Mouse (Mus musculus) stomach, embryonic 14.5 days (tissue): ENCODE measurements at regions not wholly inside any gene's neighbourhood (a gene's known extent, or its start where the extent isn't known, plus 50 kb on each side); places are given as distances from the start of the nearest gene placed in this dataset.

ENCODE experiments used
- ATAC-seq: fragments of 200-750 bp; cut with Nextera tagmentation; 2 replicates; pipeline ENCODE4 v1.8.0; 2017; ENCODE audit warnings: low read depth, moderate TSS enrichment; ENCODE audit not compliant: insufficient number of reproducible peaks, insufficient read depth, low FRiP score
- H3K27ac ChIP-seq: fragments of 300-500 bp; sonication (generic); 2 replicates; pipeline ENCODE4 v1.5.1; 2014; ENCODE audit warnings: mild to moderate bottlenecking, low read length, moderate library complexity, mixed read lengths
- H3K27me3 ChIP-seq: fragments of 300-500 bp; sonication (generic); 2 replicates; pipeline ENCODE4 v1.6.1; 2014; ENCODE audit warnings: low read length, control low read depth, mixed read lengths; ENCODE audit not compliant: control insufficient read depth, insufficient read depth
- H3K36me3 ChIP-seq: fragments of 300-500 bp; sonication (generic); 2 replicates; pipeline ENCODE4 v1.6.1; 2014; ENCODE audit warnings: mild to moderate bottlenecking, control low read depth, low read length, moderate library complexity, mixed read lengths; ENCODE audit not compliant: control insufficient read depth, insufficient read depth
- H3K4me1 ChIP-seq: fragments of 300-500 bp; sonication (generic); 2 replicates; pipeline ENCODE4 v1.6.1; 2014; ENCODE audit warnings: low read length, control low read depth, mixed read lengths; ENCODE audit not compliant: control insufficient read depth, insufficient read depth
- H3K4me2 ChIP-seq: fragments of 300-500 bp; sonication (generic); replicated peaks from 2 replicates; pipeline ENCODE4 v1.6.1; 2014; ENCODE audit warnings: low read depth, low read length, control low read depth
- H3K4me3 ChIP-seq: fragments of 300-500 bp; sonication (generic); 2 replicates; pipeline ENCODE4 v1.5.1; 2014; ENCODE audit warnings: low read depth, low read length, control low read depth
- H3K9ac ChIP-seq: fragments of 300-500 bp; sonication (generic); replicated peaks from 2 replicates; pipeline ENCODE4 v1.6.1; 2014; ENCODE audit warnings: low read depth, mild to moderate bottlenecking, control low read depth, low read length, moderate library complexity, mixed read lengths
- H3K9me3 ChIP-seq: fragments of 300-500 bp; sonication (generic); 2 replicates; pipeline ENCODE4 v1.6.1; 2016; ENCODE audit warnings: low read depth, low read length, control low read depth; ENCODE audit not compliant: control insufficient read depth
- WGBS: fragments of 180-500 bp; shearing (Covaris S2); extraction: QIAGEN DNeasy Blood & Tissue Kit; methylation state at CpG from one replicate; pipeline ENCODE4 v1.1.7; 2014; 5-methylcytosine and 5-hydroxymethylcytosine counted together

DNA sequence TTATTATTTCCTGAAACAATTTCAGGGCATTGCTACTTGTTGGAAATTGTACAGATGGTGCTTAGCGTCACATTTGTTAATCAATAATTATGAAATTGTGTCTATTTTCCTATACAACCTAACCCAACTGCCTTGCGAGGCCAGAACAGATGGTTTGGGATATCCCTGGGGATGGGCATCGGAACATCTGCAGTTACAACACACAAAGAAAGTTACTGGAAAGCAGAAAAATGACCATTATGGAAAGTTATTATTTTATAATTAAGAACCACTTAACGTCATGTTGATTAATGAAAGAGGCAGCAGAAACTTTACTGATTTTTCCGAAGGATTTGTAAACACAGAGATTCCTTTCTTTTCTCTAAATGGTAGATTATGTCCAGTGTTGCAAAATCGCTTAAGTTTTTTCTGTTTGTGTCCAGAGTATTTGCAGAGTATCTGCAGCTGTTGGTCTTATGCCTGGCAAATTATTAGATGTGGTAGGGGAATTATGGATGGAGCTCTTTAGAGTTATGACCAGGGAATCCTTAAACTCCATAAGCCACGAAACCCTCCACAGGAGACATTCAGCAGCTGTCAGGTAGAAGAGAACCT is 163.2 kb upstream of the Ankrd50 start:
- Histone ChIP-seq H3K4me3 (no peak overlapping the region), H3K9ac (no peak overlapping the region), H3K36me3 (no peaks in the 10 kb centered on the region), H3K4me2 (no peak overlapping the region), H3K9me3 (no peaks in the 10 kb centered on the region), H3K4me1 (0 out of 2 replicates have a peak, but pooled peaks cover 5% of the 10 kb centered on the region), H3K27ac (no peak overlapping the region), H3K27me3 (no peaks in the 10 kb centered on the region)
- no peak; the same call in 1 of the 2 replicates for ATAC-seq
- 46% methylated on average over 7 of the region's 7 CpGs for WGBS

DNA sequence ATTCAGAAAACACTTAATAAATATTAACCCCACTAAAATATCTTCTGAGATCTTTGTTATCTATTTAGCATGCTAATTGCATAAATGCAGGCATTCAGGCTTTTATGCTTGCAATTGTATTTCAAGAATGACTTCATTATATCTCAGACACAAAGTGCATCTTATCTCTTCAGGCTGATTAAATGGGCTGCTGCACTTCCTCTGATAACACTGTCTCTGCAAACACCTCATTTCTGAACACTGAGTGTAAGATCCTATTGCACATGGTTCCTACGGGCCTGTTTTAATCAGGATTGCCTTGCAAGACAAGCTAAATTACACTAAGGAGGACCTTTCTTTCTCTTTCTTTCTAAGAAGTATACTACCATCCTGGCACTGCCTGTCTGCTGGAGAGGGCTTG is 157.1 kb upstream of the Ankrd50 start:
- H3K4me1 ChIP-seq = no peaks in the 10 kb centered on the region
- H3K9ac ChIP-seq = no peak overlapping the region
- no peak for ATAC-seq
- WGBS = 35% methylated on average over 1 of the region's 1 CpGs
- no peaks in the 10 kb centered on the region for H3K9me3 ChIP-seq
- no peak overlapping the region for H3K27ac ChIP-seq
- no peaks in the 10 kb centered on the region for H3K27me3 ChIP-seq
- no peak overlapping the region for H3K4me3 ChIP-seq
- H3K4me2 ChIP-seq = no peak overlapping the region
- no peaks in the 10 kb centered on the region for H3K36me3 ChIP-seq

DNA sequence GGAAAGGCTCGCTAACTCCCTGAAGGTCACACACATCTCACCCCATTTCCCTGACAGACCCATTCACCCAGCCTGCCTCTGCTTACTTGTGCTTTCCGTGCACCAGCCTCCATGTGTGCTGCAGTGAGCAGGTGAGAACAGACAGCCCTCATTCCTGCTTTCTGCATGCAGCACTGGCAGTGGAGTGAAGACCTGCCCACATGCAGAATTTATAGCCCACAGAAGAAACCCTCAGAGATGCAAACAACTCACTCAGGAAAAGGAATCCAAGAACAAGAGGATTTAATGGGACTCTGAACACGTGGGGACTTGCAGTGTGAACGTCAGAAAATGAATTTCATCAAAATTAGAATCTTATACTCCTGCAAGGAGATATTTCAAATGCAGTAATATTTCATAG is 152.2 kb upstream of the Ankrd50 start:
- no peak overlapping the region for H3K4me2 ChIP-seq
- H3K4me1 ChIP-seq = no peaks in the 10 kb centered on the region
- no peak for ATAC-seq
- no peaks in the 10 kb centered on the region for H3K27me3 ChIP-seq
- 70% methylated on average over 4 of the region's 4 CpGs for WGBS
- H3K9ac ChIP-seq = no peak overlapping the region
- H3K9me3 ChIP-seq = no peaks in the 10 kb centered on the region
- H3K4me3 ChIP-seq = no peak overlapping the region
- no peaks in the 10 kb centered on the region for H3K36me3 ChIP-seq
- H3K27ac ChIP-seq = no peak overlapping the region

DNA sequence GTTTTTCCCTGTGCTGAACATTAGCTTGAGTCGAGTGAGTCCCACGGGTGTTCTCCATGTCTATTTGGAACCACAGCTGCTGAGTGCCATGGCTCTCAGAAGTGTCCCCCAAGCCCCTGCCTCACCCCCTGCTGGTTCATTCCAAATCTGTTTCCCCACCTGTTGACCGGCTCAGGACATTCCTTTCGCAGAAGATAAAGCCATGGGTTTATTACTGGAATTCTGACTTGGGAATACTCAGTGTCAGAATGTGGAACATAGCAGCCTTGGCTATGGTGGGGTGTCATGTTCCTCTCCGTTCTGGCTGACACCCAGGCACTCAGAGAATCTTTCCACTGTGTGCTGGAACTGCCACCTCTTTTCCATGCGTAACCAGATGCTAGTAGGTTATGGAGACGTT is 148.7 kb upstream of the Ankrd50 start:
- Histone ChIP-seq H3K27ac (no peak overlapping the region), H3K4me3 (no peak overlapping the region), H3K27me3 (no peaks in the 10 kb centered on the region), H3K9ac (no peak overlapping the region), H3K4me2 (no peak overlapping the region), H3K9me3 (no peaks in the 10 kb centered on the region), H3K4me1 (no peaks in the 10 kb centered on the region), H3K36me3 (no peaks in the 10 kb centered on the region)
- ATAC-seq = no peak
- 70% methylated on average over 7 of the region's 7 CpGs for WGBS

DNA sequence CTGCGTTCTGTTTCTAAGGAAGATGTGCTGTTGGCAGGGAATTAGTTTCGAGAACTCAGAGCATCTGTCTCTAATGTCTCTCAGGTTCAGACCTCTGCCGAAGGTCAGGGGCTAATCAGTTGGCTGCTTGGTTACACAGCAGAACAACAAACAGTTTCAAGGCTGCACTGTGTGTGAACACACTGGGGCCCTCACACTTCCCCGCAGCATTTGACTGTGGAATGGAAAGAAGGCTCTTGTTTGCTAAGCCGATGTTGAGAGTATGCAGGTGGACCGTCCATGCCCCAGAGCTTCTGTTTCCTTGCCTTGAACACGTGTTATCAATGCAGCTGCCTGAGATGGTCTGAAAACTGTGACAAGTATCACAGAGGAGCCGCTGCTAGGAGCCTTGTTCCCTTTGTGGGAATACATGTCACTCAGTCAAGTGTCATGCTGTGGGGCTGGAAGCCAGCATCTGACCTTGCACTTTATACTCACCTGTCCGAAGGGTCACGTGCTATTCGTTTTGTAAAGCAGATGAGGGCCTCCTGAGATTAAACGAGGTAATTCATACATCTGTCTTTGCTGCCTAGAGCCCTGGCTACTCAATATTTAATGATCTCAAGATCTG is 141.0 kb upstream of the Ankrd50 start:
- H3K27ac ChIP-seq = no peak overlapping the region
- no peak overlapping the region for H3K4me2 ChIP-seq
- no peaks in the 10 kb centered on the region for H3K36me3 ChIP-seq
- H3K9ac ChIP-seq = no peak overlapping the region
- no peaks in the 10 kb centered on the region for H3K4me1 ChIP-seq
- no peaks in the 10 kb centered on the region for H3K9me3 ChIP-seq
- ATAC-seq = peak; percentile 49; the same call in 1 of the 2 replicates
- no peaks in the 10 kb centered on the region for H3K27me3 ChIP-seq
- no peak overlapping the region for H3K4me3 ChIP-seq
- WGBS = 53% methylated on average over 12 of the region's 12 CpGs

DNA sequence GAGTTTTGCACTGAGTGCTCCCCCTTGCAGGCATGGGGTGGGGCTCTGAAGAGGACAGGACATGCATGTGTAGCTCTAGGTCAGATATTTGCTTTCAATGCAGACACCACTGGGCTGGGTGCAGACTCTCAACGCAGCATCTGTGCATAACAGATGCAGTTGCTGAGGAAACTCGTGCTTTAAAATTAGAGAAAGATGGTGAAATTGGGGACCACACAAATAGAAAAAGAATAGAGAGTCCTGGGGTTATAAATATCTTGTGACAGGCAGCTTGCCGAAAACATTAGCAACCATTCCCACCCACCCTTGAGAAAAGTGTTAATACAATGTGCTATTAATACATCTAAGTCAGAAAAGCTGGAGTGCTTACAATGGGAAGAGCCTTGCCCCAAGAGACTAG is 133.3 kb upstream of the Ankrd50 start:
- H3K4me1 ChIP-seq = no peaks in the 10 kb centered on the region
- H3K4me2 ChIP-seq = no peak overlapping the region
- no peaks in the 10 kb centered on the region for H3K36me3 ChIP-seq
- H3K4me3 ChIP-seq = no peak overlapping the region
- 34% methylated on average over 3 of the region's 3 CpGs for WGBS
- no peak overlapping the region for H3K9ac ChIP-seq
- H3K9me3 ChIP-seq = no peaks in the 10 kb centered on the region
- no peak for ATAC-seq
- H3K27ac ChIP-seq = no peak overlapping the region
- H3K27me3 ChIP-seq = no peaks in the 10 kb centered on the region

DNA sequence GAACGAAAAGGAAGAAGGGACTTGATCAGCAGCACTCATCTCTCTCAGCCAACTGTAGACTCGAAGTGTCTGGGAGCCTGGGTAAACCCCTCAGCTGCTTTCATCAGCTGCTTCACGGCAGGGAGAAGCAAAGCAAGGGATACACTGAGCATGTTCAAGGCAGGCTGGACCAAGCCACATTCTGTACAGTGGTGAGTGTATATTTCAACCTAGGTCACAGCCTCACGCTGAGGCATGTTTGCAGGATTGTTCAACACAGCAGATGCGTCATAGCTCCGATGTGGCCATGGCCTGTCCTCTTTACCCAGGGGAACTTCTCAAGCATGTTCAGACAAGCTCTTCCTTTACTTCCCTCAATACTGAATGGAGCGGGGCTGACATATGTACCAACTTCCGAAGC is 132.6 kb upstream of the Ankrd50 start:
- H3K27ac ChIP-seq = no peak overlapping the region
- WGBS = 77% methylated on average over 8 of the region's 8 CpGs
- ATAC-seq = no peak

DNA sequence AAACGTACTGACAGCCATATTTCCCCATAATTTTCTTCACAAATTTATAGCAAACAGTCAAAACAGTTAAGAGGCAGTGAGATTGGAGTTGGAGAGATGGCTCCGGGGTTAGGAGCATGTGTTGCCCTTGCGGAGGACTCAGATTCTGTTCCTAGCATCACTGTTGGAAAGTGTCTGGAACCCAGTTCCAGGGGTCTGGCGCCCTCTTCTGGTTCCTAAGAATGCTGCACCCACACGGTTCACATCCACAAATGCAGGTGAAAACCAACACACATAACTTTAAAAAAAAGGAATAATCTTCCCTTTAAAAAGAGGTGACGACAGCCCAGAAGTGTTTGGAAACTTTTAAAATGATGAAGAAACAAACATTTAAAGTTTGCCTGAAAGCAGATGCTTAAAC is 129.1 kb upstream of the Ankrd50 start:
- WGBS = 78% methylated on average over 6 of the region's 6 CpGs
- no peak overlapping the region for H3K4me3 ChIP-seq
- no peak overlapping the region for H3K9ac ChIP-seq
- H3K27ac ChIP-seq = no peak overlapping the region
- ATAC-seq = no peak
- H3K4me1 ChIP-seq = 0 out of 2 replicates have a peak, but pooled peaks cover 7% of the 10 kb centered on the region
- H3K27me3 ChIP-seq = no peaks in the 10 kb centered on the region
- H3K9me3 ChIP-seq = no peaks in the 10 kb centered on the region
- no peak overlapping the region for H3K4me2 ChIP-seq
- no peaks in the 10 kb centered on the region for H3K36me3 ChIP-seq

More for the DNA sequence above, 132.6 kb upstream of the Ankrd50 start:
- H3K27me3 ChIP-seq = no peaks in the 10 kb centered on the region
- no peaks in the 10 kb centered on the region for H3K9me3 ChIP-seq
- H3K36me3 ChIP-seq = no peaks in the 10 kb centered on the region
- no peak overlapping the region for H3K4me3 ChIP-seq
- H3K4me1 ChIP-seq = no peaks in the 10 kb centered on the region
- no peak overlapping the region for H3K4me2 ChIP-seq
- H3K9ac ChIP-seq = no peak overlapping the region

DNA sequence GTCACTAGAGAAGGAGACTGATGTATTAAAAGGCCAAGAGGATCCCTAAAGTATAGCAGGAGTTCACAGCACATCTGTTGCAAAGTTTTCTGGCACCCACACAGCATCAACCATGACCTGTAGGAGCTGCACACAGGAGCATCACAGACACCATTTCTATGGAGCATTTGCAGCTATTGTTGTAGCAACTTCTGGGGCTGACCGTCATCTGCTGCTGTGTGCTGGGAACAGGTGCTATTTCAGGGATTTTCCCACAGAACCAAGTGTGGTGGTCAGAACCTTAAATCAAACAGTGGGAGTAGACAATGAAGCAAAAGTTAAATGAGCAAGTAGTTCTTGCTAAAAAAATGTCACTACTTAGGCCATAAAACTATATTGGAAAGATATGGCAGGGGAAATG is 106.9 kb upstream of the Ankrd50 start:
- no peaks in the 10 kb centered on the region for H3K4me1 ChIP-seq
- no peak for ATAC-seq
- H3K36me3 ChIP-seq = no peaks in the 10 kb centered on the region
- no peak overlapping the region for H3K9ac ChIP-seq
- no peak overlapping the region for H3K4me3 ChIP-seq
- no peak overlapping the region for H3K27ac ChIP-seq
- H3K27me3 ChIP-seq = no peaks in the 10 kb centered on the region
- H3K4me2 ChIP-seq = no peak overlapping the region
- H3K9me3 ChIP-seq = no peaks in the 10 kb centered on the region
- WGBS = 94% methylated on average over 1 of the region's 1 CpGs
